Mouse (Mus musculus) erythroblast, embryonic 14.5 days (primary cell): Measurements from ENCODE around the gene Derl2.

ENCODE experiments used
- GATA1 ChIP-seq: IDR thresholded peaks from 2 replicates; pipeline ENCODE4 v1.6.1; 2012; ENCODE audit warnings: low read length, inconsistent platforms, mixed read lengths
- TAL1 ChIP-seq: IDR thresholded peaks from 3 replicates; pipeline ENCODE4 v1.6.1; 2012; ENCODE audit warnings: low read length, inconsistent platforms, mixed read lengths

DNA sequence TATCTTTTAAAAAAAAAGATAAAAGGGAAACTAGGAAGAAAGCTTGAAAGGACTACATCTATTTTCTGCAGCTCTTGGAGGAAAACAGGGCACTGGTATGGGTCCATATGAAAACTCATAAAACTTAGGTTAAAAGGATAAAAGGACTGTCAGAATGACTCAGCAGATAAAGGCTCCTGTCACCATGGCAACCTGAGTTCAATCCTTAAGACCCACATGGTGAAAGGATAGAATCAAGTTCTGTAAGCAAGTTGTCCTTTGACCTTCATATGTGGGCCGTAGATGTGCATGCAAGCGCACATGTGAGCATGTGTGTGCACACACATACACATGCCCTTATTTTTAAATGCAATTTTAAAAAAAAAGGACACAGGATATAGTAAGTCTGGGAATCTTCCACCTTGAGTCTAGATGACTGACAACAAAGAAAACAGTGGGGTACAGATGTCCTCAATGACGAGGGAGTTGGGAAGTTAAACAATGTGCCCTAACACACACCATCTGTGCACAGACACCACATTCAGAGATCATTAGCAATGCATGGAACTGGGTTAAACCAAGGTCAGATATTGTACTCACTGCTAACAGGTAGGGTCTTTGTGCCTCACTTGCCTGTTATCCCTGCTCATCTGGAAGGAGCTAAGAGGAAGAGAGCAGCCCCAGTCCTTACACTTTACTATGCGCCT lies 55.3 kb downstream of the Derl2 start:
- TF ChIP-seq TAL1 (no peak), GATA1 (no peak)
